Mouse (Mus musculus) embryonic facial prominence, embryonic 11.5 days (tissue): ENCODE results near the gene Rps28. TPM values are rescaled to one million over a fixed set of nuclear protein-coding genes. Genes with fewer than 3 reads are reported as not detected.

Experiments
- ATAC-seq: fragments of 200-750 bp; cut with Nextera tagmentation; replicated peaks from 2 replicates; pipeline ENCODE4 v1.8.0; 2017; ENCODE audit warnings: low read depth; ENCODE audit not compliant: insufficient number of reproducible peaks, low FRiP score, low TSS enrichment
- DNase-seq: peaks from one replicate; pipeline ENCODE4 v3.0.0-alpha.2; 2015; ENCODE audit warnings: low spot score
- H3K27ac ChIP-seq: fragments of 300-500 bp; sonication (generic); replicated peaks from 2 replicates; pipeline ENCODE4 v1.5.1; 2014; ENCODE audit warnings: mild to moderate bottlenecking, low read depth, low read length, control low read depth
- H3K27me3 ChIP-seq: fragments of 300-500 bp; sonication (generic); 2 replicates; pipeline ENCODE4 v1.6.1; 2014; ENCODE audit warnings: mild to moderate bottlenecking, low read length, moderate library complexity, mixed read lengths; ENCODE audit not compliant: control insufficient read depth, insufficient read depth
- H3K36me3 ChIP-seq: fragments of 300-500 bp; sonication (generic); replicated peaks from 2 replicates; pipeline ENCODE4 v1.6.1; 2014; ENCODE audit warnings: low read depth, mild to moderate bottlenecking, low read length, moderate library complexity, mixed read lengths; ENCODE audit not compliant: control insufficient read depth, insufficient read depth
- H3K4me1 ChIP-seq: fragments of 300-500 bp; sonication (generic); 2 replicates; pipeline ENCODE4 v1.6.1; 2014; ENCODE audit warnings: low read length, mixed read lengths; ENCODE audit not compliant: control insufficient read depth, insufficient read depth
- H3K4me2 ChIP-seq: fragments of 300-500 bp; sonication (generic); 2 replicates; pipeline ENCODE4 v1.6.1; 2014; ENCODE audit warnings: low read depth, mild to moderate bottlenecking, control low read depth, low read length, moderate library complexity
- H3K4me3 ChIP-seq: fragments of 300-500 bp; sonication (generic); 2 replicates; pipeline ENCODE4 v1.5.1; 2014; ENCODE audit warnings: low read depth, low read length, control low read depth
- H3K9ac ChIP-seq: fragments of 300-500 bp; sonication (generic); replicated peaks from 2 replicates; pipeline ENCODE4 v1.6.1; 2014; ENCODE audit warnings: mild to moderate bottlenecking, control low read depth, low read length
- H3K9me3 ChIP-seq: fragments of 300-500 bp; sonication (generic); replicated peaks from 2 replicates; pipeline ENCODE4 v1.6.1; 2016; ENCODE audit warnings: mild to moderate bottlenecking, low read length, inconsistent platforms, mixed read lengths; ENCODE audit not compliant: control insufficient read depth
- WGBS: fragments of 180-500 bp; shearing (Covaris S2); extraction: QIAGEN DNeasy Blood & Tissue Kit; methylation state at CpG from one replicate; pipeline ENCODE4 v1.1.7; 2014; 5-methylcytosine and 5-hydroxymethylcytosine counted together
- polyA plus RNA-seq: library from polyadenylated mRNA; unstranded; fragments of >200 nt; fragmentation: Nextera tagmentation; extraction: Ambion mirVana; gene quantifications from 2 replicates; pipeline ENCODE4 v1.2.1, GENCODE M21; 2014

The Rps28 gene
- polyA plus RNA-seq, 1 experiment from 2014 or later, result 824 TPM

- no peaks in the 10 kb centered on the region for H3K9me3 ChIP-seq
- 33% methylated on average over 9 of the region's 9 CpGs for WGBS
- H3K4me2 ChIP-seq, result peak overlapping the region; percentile 44
- ATAC-seq (peak; percentile 92), DNase-seq (peak; percentile 96)
- H3K36me3 ChIP-seq, result peaks cover 7% of the 10 kb centered on the region
- no peaks in the 10 kb centered on the region for H3K27me3 ChIP-seq
- peak overlapping the region; percentile 96 for H3K27ac ChIP-seq
- H3K9ac ChIP-seq, result peak overlapping the region; percentile 37
- peaks cover 14% of the 10 kb centered on the region for H3K4me1 ChIP-seq
- H3K4me3 ChIP-seq, result peak overlapping the region; percentile 44
Measured at GRCm38 (mm10) chr17:33779271-33779966, 44.9 kb downstream of the Rps28 start.

- Histone ChIP-seq H3K27me3 (no peaks in the 10 kb centered on the region), H3K9ac (no peak overlapping the region), H3K4me2 (no peak overlapping the region), H3K36me3 (peaks cover 7% of the 10 kb centered on the region), H3K9me3 (no peaks in the 10 kb centered on the region), H3K4me1 (peaks cover 4% of the 10 kb centered on the region), H3K4me3 (no peak overlapping the region), H3K27ac (no peak overlapping the region)
- no peak for ATAC-seq
- no peak for DNase-seq
- WGBS, result 91% methylated on average over 4 of the region's 4 CpGs
Measured at GRCm38 (mm10) chr17:33775287-33775686, 49.1 kb downstream of the Rps28 start.

GRCm38 (mm10) chr17:33774573-33775155 lies 49.7 kb downstream of the Rps28 start:
- no peak overlapping the region for H3K4me2 ChIP-seq

GRCm38 (mm10) chr17:33773871-33774572 lies 50.3 kb downstream of the Rps28 start:
- Histone ChIP-seq H3K4me1 (peaks cover 3% of the 10 kb centered on the region; the same call in 1 of the 2 replicates), H3K27me3 (no peaks in the 10 kb centered on the region)

More at GRCm38 (mm10) chr17:33774573-33775155, 49.7 kb downstream of the Rps28 start:
- ATAC-seq (no peak), DNase-seq (no peak)
- 87% methylated on average over 8 of the region's 8 CpGs for WGBS
- H3K36me3 ChIP-seq, result peaks cover 7% of the 10 kb centered on the region
- H3K4me1 ChIP-seq, result peaks cover 4% of the 10 kb centered on the region
- H3K27me3 ChIP-seq, result no peaks in the 10 kb centered on the region
- H3K4me3 ChIP-seq, result no peak overlapping the region
- H3K9me3 ChIP-seq, result no peaks in the 10 kb centered on the region
- H3K9ac ChIP-seq, result no peak overlapping the region
- H3K27ac ChIP-seq, result no peak overlapping the region

GRCm38 (mm10) chr17:33773426-33773825 lies 50.9 kb downstream of the Rps28 start:
- no peak overlapping the region for H3K4me2 ChIP-seq
- whole genome bisulfite sequencing, result 81% methylated on average over 6 of the region's 6 CpGs
- no peaks in the 10 kb centered on the region; the same call in 1 of the 2 replicates for H3K4me1 ChIP-seq
- ATAC-seq (no peak), DNase-seq (no peak)
- peaks cover 7% of the 10 kb centered on the region for H3K36me3 ChIP-seq
- H3K27me3 ChIP-seq, result no peaks in the 10 kb centered on the region
- H3K4me3 ChIP-seq, result no peak overlapping the region
- no peak overlapping the region for H3K9ac ChIP-seq
- no peak overlapping the region for H3K27ac ChIP-seq
- no peaks in the 10 kb centered on the region for H3K9me3 ChIP-seq

More at GRCm38 (mm10) chr17:33773871-33774572, 50.3 kb downstream of the Rps28 start:
- no peak overlapping the region for H3K4me3 ChIP-seq
- WGBS, result 89% methylated on average over 6 of the region's 6 CpGs
- H3K9me3 ChIP-seq, result no peaks in the 10 kb centered on the region
- peaks cover 7% of the 10 kb centered on the region for H3K36me3 ChIP-seq
- no peak for DNase-seq
- H3K9ac ChIP-seq, result no peak overlapping the region
- no peak for ATAC-seq
- no peak overlapping the region for H3K4me2 ChIP-seq
- H3K27ac ChIP-seq, result no peak overlapping the region

- Histone ChIP-seq H3K4me3 (no peak overlapping the region), H3K36me3 (no peaks in the 10 kb centered on the region; the same call in 1 of the 2 replicates), H3K27me3 (no peaks in the 10 kb centered on the region), H3K9ac (no peak overlapping the region), H3K27ac (no peak overlapping the region), H3K4me1 (no peaks in the 10 kb centered on the region), H3K9me3 (no peaks in the 10 kb centered on the region), H3K4me2 (no peak overlapping the region)
- WGBS, result 94% methylated on average over 4 of the region's 4 CpGs
- ATAC-seq (no peak), DNase-seq (no peak)
Measured at GRCm38 (mm10) chr17:33771617-33772016, 52.7 kb downstream of the Rps28 start.
